Mouse (Mus musculus): ENCODE data around the gene Chchd6. TPM values are rescaled to one million over a fixed set of nuclear protein-coding genes. Genes with fewer than 3 reads are reported as not detected.

Gene Chchd6
- polyA plus RNA-seq, 1 experiment, result 28.8 TPM

GRCm38 (mm10) chr6:89555971-89556370, 39.5 kb downstream of the Chchd6 start:
- no peaks in the 10 kb centered on the region for H3K36me3 ChIP-seq (ENCODE audit: control insufficient read depth, insufficient read depth)
- no peak overlapping the region for H3K4me3 ChIP-seq
- TF ChIP-seq MYOG (IDR thresholded peaks at IDR 0.05; ENCODE audit: control insufficient read depth in 1 of 3, insufficient read depth in 1 of 3, insufficient read length in 2 of 3, low read depth in 2 of 3) (no peak), TCF3 (IDR thresholded peaks at IDR 0.05; ENCODE audit: insufficient read length, low read depth) (no peak), POLR2AphosphoS2 (IDR thresholded peaks at IDR 0.05; ENCODE audit: insufficient read length, low read depth) (no peak), E2F4 (IDR thresholded peaks at IDR 0.05; ENCODE audit: insufficient read depth) (no peak), TCF12 (IDR thresholded peaks at IDR 0.05; ENCODE audit: insufficient read depth, poor library complexity, severe bottlenecking) (no peak), MYOD1 (IDR thresholded peaks at IDR 0.05; ENCODE audit: control insufficient read depth in 1 of 3, insufficient read length in 2 of 3, low read depth in 2 of 3) (no peak), POLR2A (IDR thresholded peaks at IDR 0.05; ENCODE audit: insufficient read length, low read depth) (no peak), REST (IDR thresholded peaks at IDR 0.05; ENCODE audit: insufficient read depth, insufficient read length) (no peak), USF1 (IDR thresholded peaks at IDR 0.05; ENCODE audit: low read depth) (no peak), MAX (IDR thresholded peaks at IDR 0.05; ENCODE audit: low read depth) (no peak), CEBPB (IDR thresholded peaks at IDR 0.05; ENCODE audit: insufficient read depth, poor library complexity, severe bottlenecking) (no peak), SRF (IDR thresholded peaks at IDR 0.05; ENCODE audit: control insufficient read depth, insufficient read length, low read depth) (no peak)
- H3K4me2 ChIP-seq (ENCODE audit: low read depth), result no peak overlapping the region
- H3K27me3 ChIP-seq (ENCODE audit: control insufficient read depth, insufficient read depth, insufficient read length), result no peaks in the 10 kb centered on the region
- H3ac ChIP-seq (ENCODE audit: control insufficient read depth, insufficient read length), result no peak overlapping the region
- H3K79me2 ChIP-seq (ENCODE audit: control insufficient read depth, insufficient read depth), result no peaks in the 10 kb centered on the region

- no peaks in the 10 kb centered on the region for H3K36me3 ChIP-seq (ENCODE audit: control insufficient read depth, insufficient read depth)
- H3K4me3 ChIP-seq, result no peak overlapping the region
- no peak overlapping the region for H3K4me2 ChIP-seq (ENCODE audit: low read depth)
- H3K27me3 ChIP-seq (ENCODE audit: control insufficient read depth, insufficient read depth, insufficient read length), result no peaks in the 10 kb centered on the region
- TF ChIP-seq POLR2A (IDR thresholded peaks at IDR 0.05; ENCODE audit: insufficient read length, low read depth) (no peak), TCF3 (IDR thresholded peaks at IDR 0.05; ENCODE audit: insufficient read length, low read depth) (no peak), POLR2AphosphoS2 (IDR thresholded peaks at IDR 0.05; ENCODE audit: insufficient read length, low read depth) (no peak), REST (IDR thresholded peaks at IDR 0.05; ENCODE audit: insufficient read depth, insufficient read length) (no peak), E2F4 (IDR thresholded peaks at IDR 0.05; ENCODE audit: insufficient read depth) (no peak)
- no peak overlapping the region for H3ac ChIP-seq (ENCODE audit: control insufficient read depth, insufficient read length)
- no peaks in the 10 kb centered on the region for H3K79me2 ChIP-seq (ENCODE audit: control insufficient read depth, insufficient read depth)
Measured at GRCm38 (mm10) chr6:89554029-89554428, 41.4 kb downstream of the Chchd6 start.

GRCm38 (mm10) chr6:89553012-89553704, 42.3 kb downstream of the Chchd6 start:
- H3K27me3 ChIP-seq (ENCODE audit: control insufficient read depth, insufficient read depth, insufficient read length), result no peaks in the 10 kb centered on the region
- no peaks in the 10 kb centered on the region for H3K36me3 ChIP-seq (ENCODE audit: control insufficient read depth, insufficient read depth)
- H3ac ChIP-seq (ENCODE audit: control insufficient read depth, insufficient read length), result no peak overlapping the region
- H3K79me2 ChIP-seq (ENCODE audit: control insufficient read depth, insufficient read depth), result no peaks in the 10 kb centered on the region
- TF ChIP-seq MAX (IDR thresholded peaks at IDR 0.05; ENCODE audit: low read depth) (no peak), E2F4 (IDR thresholded peaks at IDR 0.05; ENCODE audit: insufficient read depth) (no peak), TCF3 (IDR thresholded peaks at IDR 0.05; ENCODE audit: insufficient read length, low read depth) (no peak)
- no peak overlapping the region for H3K4me2 ChIP-seq (ENCODE audit: low read depth)
- H3K4me3 ChIP-seq, result no peak overlapping the region

- Histone ChIP-seq H3K79me2 (ENCODE audit: control insufficient read depth, insufficient read depth) (no peaks in the 10 kb centered on the region), H3ac (ENCODE audit: control insufficient read depth, insufficient read length) (no peak overlapping the region), H3K36me3 (ENCODE audit: control insufficient read depth, insufficient read depth) (no peaks in the 10 kb centered on the region), H3K4me3 (no peak overlapping the region), H3K27me3 (ENCODE audit: control insufficient read depth, insufficient read depth, insufficient read length) (no peaks in the 10 kb centered on the region), H3K4me2 (ENCODE audit: low read depth) (no peak overlapping the region)
- TF ChIP-seq POLR2AphosphoS2 (IDR thresholded peaks at IDR 0.05; ENCODE audit: insufficient read length, low read depth) (no peak), MAX (IDR thresholded peaks at IDR 0.05; ENCODE audit: low read depth) (no peak), TCF3 (IDR thresholded peaks at IDR 0.05; ENCODE audit: insufficient read length, low read depth) (no peak), MYOG (IDR thresholded peaks at IDR 0.05; ENCODE audit: control insufficient read depth in 1 of 3, insufficient read depth in 1 of 3, insufficient read length in 2 of 3, low read depth in 2 of 3) (no peak), POLR2A (IDR thresholded peaks at IDR 0.05; ENCODE audit: insufficient read length, low read depth) (no peak), CEBPB (IDR thresholded peaks at IDR 0.05; ENCODE audit: insufficient read depth, poor library complexity, severe bottlenecking) (no peak), TCF12 (IDR thresholded peaks at IDR 0.05; ENCODE audit: insufficient read depth, poor library complexity, severe bottlenecking) (no peak), USF1 (IDR thresholded peaks at IDR 0.05; ENCODE audit: low read depth) (no peak), SRF (IDR thresholded peaks at IDR 0.05; ENCODE audit: control insufficient read depth, insufficient read length, low read depth) (no peak), E2F4 (IDR thresholded peaks at IDR 0.05; ENCODE audit: insufficient read depth) (no peak)
Measured at GRCm38 (mm10) chr6:89552321-89553011, 43.0 kb downstream of the Chchd6 start.

- Histone ChIP-seq H3K4me2 (ENCODE audit: low read depth) (no peak overlapping the region), H3ac (ENCODE audit: control insufficient read depth, insufficient read length) (no peak overlapping the region), H3K79me2 (ENCODE audit: control insufficient read depth, insufficient read depth) (no peaks in the 10 kb centered on the region), H3K4me3 (no peak overlapping the region), H3K27me3 (ENCODE audit: control insufficient read depth, insufficient read depth, insufficient read length) (no peaks in the 10 kb centered on the region), H3K36me3 (ENCODE audit: control insufficient read depth, insufficient read depth) (no peaks in the 10 kb centered on the region)
- TF ChIP-seq REST (IDR thresholded peaks at IDR 0.05; ENCODE audit: insufficient read depth, insufficient read length) (no peak), E2F4 (IDR thresholded peaks at IDR 0.05; ENCODE audit: insufficient read depth) (no peak), MYOD1 (IDR thresholded peaks at IDR 0.05; ENCODE audit: control insufficient read depth in 1 of 3, insufficient read length in 2 of 3, low read depth in 2 of 3) (no peak), MYOG (IDR thresholded peaks at IDR 0.05; ENCODE audit: control insufficient read depth in 1 of 3, insufficient read depth in 1 of 3, insufficient read length in 2 of 3, low read depth in 2 of 3) (no peak), TCF3 (IDR thresholded peaks at IDR 0.05; ENCODE audit: insufficient read length, low read depth) (no peak), MAX (IDR thresholded peaks at IDR 0.05; ENCODE audit: low read depth) (no peak), CEBPB (IDR thresholded peaks at IDR 0.05; ENCODE audit: insufficient read depth, poor library complexity, severe bottlenecking) (no peak), POLR2A (IDR thresholded peaks at IDR 0.05; ENCODE audit: insufficient read length, low read depth) (no peak), POLR2AphosphoS2 (IDR thresholded peaks at IDR 0.05; ENCODE audit: insufficient read length, low read depth) (no peak), SRF (IDR thresholded peaks at IDR 0.05; ENCODE audit: control insufficient read depth, insufficient read length, low read depth) (no peak), USF1 (IDR thresholded peaks at IDR 0.05; ENCODE audit: low read depth) (no peak), TCF12 (IDR thresholded peaks at IDR 0.05; ENCODE audit: insufficient read depth, poor library complexity, severe bottlenecking) (no peak)
Measured at GRCm38 (mm10) chr6:89549157-89549556, 46.3 kb downstream of the Chchd6 start.
